Mouse (Mus musculus) forebrain, embryonic 12.5 days (tissue): ENCODE results near the gene Atp11c. TPM values are rescaled to one million over a fixed set of nuclear protein-coding genes. Genes with fewer than 3 reads are reported as not detected.

Experiments used
- ATAC-seq: fragments of 200-750 bp; cut with Nextera tagmentation; 2 replicates; pipeline ENCODE4 v1.8.0; 2017; ENCODE audit warnings: moderate TSS enrichment; ENCODE audit not compliant: low FRiP score
- H3K27ac ChIP-seq: fragments of 300-500 bp; sonication (generic); 2 replicates; pipeline ENCODE4 v1.5.1; 2016; ENCODE audit warnings: mild to moderate bottlenecking
- H3K27me3 ChIP-seq: fragments of 300-500 bp; sonication (generic); 2 replicates; pipeline ENCODE4 v1.6.1; 2016; ENCODE audit warnings: mild to moderate bottlenecking
- H3K36me3 ChIP-seq: fragments of 300-500 bp; sonication (generic); replicated peaks from 2 replicates; pipeline ENCODE4 v1.6.1; 2016; ENCODE audit warnings: mild to moderate bottlenecking
- H3K4me1 ChIP-seq: fragments of 300-500 bp; sonication (generic); 2 replicates; pipeline ENCODE4 v1.6.1; 2016
- H3K4me2 ChIP-seq: fragments of 300-500 bp; sonication (generic); 2 replicates; pipeline ENCODE4 v1.6.1; 2016; ENCODE audit warnings: mild to moderate bottlenecking, moderate library complexity
- H3K4me3 ChIP-seq: fragments of 300-500 bp; sonication (generic); replicated peaks from 2 replicates; pipeline ENCODE4 v1.5.1; 2016; ENCODE audit warnings: mild to moderate bottlenecking
- H3K9ac ChIP-seq: fragments of 300-500 bp; sonication (generic); 2 replicates; pipeline ENCODE4 v1.6.1; 2016; ENCODE audit warnings: mild to moderate bottlenecking
- H3K9me3 ChIP-seq: fragments of 300-500 bp; sonication (generic); 2 replicates; pipeline ENCODE4 v1.6.1; 2016
- WGBS: fragments of 180-500 bp; shearing (Covaris S2); methylation state at CpG from one replicate; pipeline ENCODE4 v1.1.7; 2016; 5-methylcytosine and 5-hydroxymethylcytosine counted together
- polyA plus RNA-seq: library from polyadenylated mRNA; unstranded; fragments of >200 nt; fragmentation: Nextera tagmentation; extraction: Ambion mirVana; gene quantifications from 2 replicates; pipeline ENCODE4 v1.2.1, GENCODE M21; 2016

Atp11c gene
- polyA plus RNA-seq, 1 experiment from 2014 or later = 19.2 TPM

GRCm38 (mm10) chrX:60497750-60498149 is 94.7 kb downstream of the Atp11c start:
- no peak overlapping the region for H3K9ac ChIP-seq
- no peaks in the 10 kb centered on the region for H3K27me3 ChIP-seq
- H3K36me3 ChIP-seq = no peaks in the 10 kb centered on the region
- no peaks in the 10 kb centered on the region for H3K9me3 ChIP-seq
- 34% methylated on average over 1 of the region's 1 CpGs for WGBS
- H3K27ac ChIP-seq = no peak overlapping the region
- H3K4me3 ChIP-seq = no peak overlapping the region
- ATAC-seq = peak; percentile 79; the same call in 1 of the 2 replicates
- no peak overlapping the region for H3K4me2 ChIP-seq
- H3K4me1 ChIP-seq = 0 out of 2 replicates have a peak, but pooled peaks cover 2% of the 10 kb centered on the region

GRCm38 (mm10) chrX:60495308-60495707 is 97.2 kb downstream of the Atp11c start:
- no peaks in the 10 kb centered on the region for H3K27me3 ChIP-seq
- 0 out of 2 replicates have a peak, but pooled peaks cover 2% of the 10 kb centered on the region for H3K4me1 ChIP-seq
- no peak for ATAC-seq
- H3K27ac ChIP-seq = no peak overlapping the region
- no peaks in the 10 kb centered on the region for H3K9me3 ChIP-seq
- H3K36me3 ChIP-seq = no peaks in the 10 kb centered on the region
- no peak overlapping the region for H3K4me3 ChIP-seq
- no peak overlapping the region for H3K4me2 ChIP-seq
- no peak overlapping the region for H3K9ac ChIP-seq

DNA sequence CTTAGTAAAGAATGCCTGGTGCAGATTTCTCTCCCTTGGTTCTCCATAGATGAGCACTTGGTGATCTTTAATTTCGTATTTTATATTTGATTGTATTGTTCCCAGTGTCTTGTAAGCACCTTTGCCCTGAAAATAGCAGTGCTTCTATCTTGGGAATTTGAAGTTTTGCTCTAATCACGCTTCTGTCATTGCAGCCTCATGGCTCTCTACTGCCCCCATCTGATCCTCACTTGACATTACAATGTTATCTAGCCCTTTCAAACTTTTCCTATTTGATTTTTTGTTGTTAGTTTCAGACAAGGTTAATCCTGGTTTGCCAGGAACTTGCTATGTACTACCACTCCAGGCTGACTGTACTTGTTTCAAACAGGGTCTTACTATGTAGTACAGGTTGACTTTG is 128.7 kb downstream of the Atp11c start:
- no peak overlapping the region for H3K27ac ChIP-seq
- H3K27me3 ChIP-seq = no peaks in the 10 kb centered on the region
- H3K4me3 ChIP-seq = no peak overlapping the region
- no peaks in the 10 kb centered on the region for H3K9me3 ChIP-seq
- ATAC-seq = no peak
- H3K4me1 ChIP-seq = no peaks in the 10 kb centered on the region
- 30% methylated on average over 2 of the region's 2 CpGs for WGBS
- no peak overlapping the region for H3K4me2 ChIP-seq
- no peaks in the 10 kb centered on the region for H3K36me3 ChIP-seq
- H3K9ac ChIP-seq = no peak overlapping the region

DNA sequence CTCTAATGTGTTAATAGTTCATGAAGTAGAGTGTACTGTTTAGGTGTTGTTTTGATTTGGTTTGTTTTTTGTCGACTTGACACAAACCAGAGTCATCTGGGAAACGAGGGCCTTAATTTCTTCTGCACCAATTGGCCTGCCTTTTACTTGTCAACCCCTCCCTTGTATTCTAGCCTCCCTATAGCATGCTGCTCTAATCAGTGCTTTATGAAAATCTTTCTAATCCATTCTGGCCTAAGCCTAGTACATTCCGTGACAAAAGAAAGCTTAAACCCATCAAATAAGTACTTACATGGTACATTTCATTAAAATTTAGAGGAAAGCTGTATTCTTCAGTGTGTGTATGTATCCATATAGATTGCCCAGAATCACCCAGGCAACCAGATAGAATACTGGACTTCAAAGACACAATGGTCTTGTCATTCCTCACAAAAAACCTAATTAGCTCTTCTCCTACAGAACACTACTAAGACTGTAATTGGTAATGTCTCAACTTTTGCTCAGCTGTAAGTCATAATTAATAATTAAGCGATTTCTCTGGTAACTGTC is 177.9 kb downstream of the Atp11c start:
- no peak overlapping the region for H3K27ac ChIP-seq
- H3K4me1 ChIP-seq = no peaks in the 10 kb centered on the region
- H3K36me3 ChIP-seq = no peaks in the 10 kb centered on the region
- no peak overlapping the region for H3K9ac ChIP-seq
- 36% methylated on average over 4 of the region's 4 CpGs for WGBS
- no peaks in the 10 kb centered on the region for H3K9me3 ChIP-seq
- H3K4me2 ChIP-seq = no peak overlapping the region
- ATAC-seq = peak; percentile 57; the same call in 1 of the 2 replicates
- no peaks in the 10 kb centered on the region for H3K27me3 ChIP-seq
- H3K4me3 ChIP-seq = no peak overlapping the region

DNA sequence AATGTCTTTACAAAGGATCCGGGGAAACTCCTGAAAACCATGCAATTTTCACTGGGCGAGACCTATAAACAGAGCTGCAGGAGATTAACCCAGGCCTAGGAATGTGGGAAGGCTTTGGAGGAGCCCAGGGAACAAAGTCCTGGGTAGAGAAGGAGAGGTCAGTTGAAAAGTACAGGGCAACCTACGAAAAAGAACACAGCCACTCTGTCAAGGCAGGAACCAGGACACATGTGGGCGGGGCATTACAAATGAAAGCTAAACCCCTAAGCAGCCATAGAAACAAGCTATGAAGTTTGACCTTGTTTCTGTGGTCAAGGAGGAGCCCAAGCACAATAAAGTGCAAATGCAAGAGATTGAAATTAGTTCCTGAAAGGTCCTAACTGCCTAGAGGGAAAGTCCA is 186.8 kb downstream of the Atp11c start:
- no peaks in the 10 kb centered on the region for H3K9me3 ChIP-seq
- no peak for ATAC-seq
- H3K4me2 ChIP-seq = no peak overlapping the region
- no peak overlapping the region for H3K27ac ChIP-seq
- no peak overlapping the region for H3K9ac ChIP-seq
- 46% methylated on average over 4 of the region's 4 CpGs for WGBS
- H3K4me1 ChIP-seq = peaks cover 15% of the 10 kb centered on the region
- H3K27me3 ChIP-seq = no peaks in the 10 kb centered on the region
- no peaks in the 10 kb centered on the region for H3K36me3 ChIP-seq
- no peak overlapping the region for H3K4me3 ChIP-seq

GRCm38 (mm10) chrX:60404668-60405044 is 187.8 kb downstream of the Atp11c start:
- Histone ChIP-seq H3K27ac (peak overlapping the region; percentile 93), H3K36me3 (no peaks in the 10 kb centered on the region), H3K4me1 (peaks cover 15% of the 10 kb centered on the region), H3K4me3 (peak overlapping the region; percentile 69), H3K27me3 (no peaks in the 10 kb centered on the region), H3K9ac (peak overlapping the region; percentile 85), H3K9me3 (no peaks in the 10 kb centered on the region), H3K4me2 (peak overlapping the region; percentile 35)
- peak; percentile 95 for ATAC-seq
- 14% methylated on average over 17 of the region's 17 CpGs for WGBS

DNA sequence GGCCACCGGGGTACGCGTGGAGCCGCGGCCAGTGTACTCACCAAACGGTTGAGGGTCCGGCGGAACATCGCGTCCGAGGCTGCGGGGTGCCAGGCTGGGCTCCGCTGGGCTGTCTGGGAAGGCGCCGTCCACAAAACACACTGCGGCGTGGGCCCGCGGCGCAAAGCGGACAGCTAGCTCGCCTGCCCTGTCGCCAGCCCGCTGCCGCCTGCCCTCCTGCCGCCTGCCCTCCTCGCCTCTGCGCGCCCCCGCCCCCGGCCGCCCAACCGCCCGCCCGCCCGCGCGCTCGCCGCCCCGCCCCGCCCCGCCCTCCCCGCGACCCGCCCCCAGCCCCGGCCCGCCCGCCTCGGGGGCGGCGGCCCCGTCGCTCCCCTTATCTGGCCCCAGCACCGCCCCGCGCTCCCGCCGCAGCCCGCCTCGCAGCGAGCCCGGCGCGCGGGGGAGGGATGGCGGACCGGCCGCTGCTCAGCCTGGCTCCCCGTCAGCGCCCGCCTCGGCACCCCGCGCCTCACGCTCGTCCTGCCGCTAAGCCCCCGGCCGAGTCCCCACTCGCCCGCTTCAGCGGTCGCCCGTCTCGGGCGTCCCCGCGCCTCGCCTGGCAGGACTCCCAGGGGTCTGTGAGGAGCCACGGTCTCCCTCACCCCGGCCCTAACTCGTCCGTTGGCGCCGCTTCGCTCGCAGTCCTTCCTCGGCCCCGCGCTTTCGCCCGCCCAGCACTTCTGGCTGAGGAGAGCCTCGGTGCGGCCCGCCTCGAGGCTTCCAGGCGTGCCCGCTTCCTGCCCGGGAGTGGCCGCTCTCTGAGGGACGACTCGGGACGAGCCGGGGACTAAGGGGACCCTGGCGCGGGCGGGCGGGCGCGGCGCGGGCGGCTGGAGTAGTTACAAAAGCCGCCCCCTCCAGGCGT is 188.5 kb downstream of the Atp11c start:
- Histone ChIP-seq H3K9me3 (no peaks in the 10 kb centered on the region), H3K4me3 (peak overlapping the region; percentile 69), H3K4me2 (peak overlapping the region; percentile 64), H3K27me3 (no peaks in the 10 kb centered on the region), H3K27ac (peak overlapping the region; percentile 93), H3K36me3 (no peaks in the 10 kb centered on the region), H3K9ac (peak overlapping the region; percentile 85), H3K4me1 (peaks cover 15% of the 10 kb centered on the region)
- ATAC-seq = peak; percentile 82
- 17% methylated on average over 53 of the region's 126 CpGs for WGBS

DNA sequence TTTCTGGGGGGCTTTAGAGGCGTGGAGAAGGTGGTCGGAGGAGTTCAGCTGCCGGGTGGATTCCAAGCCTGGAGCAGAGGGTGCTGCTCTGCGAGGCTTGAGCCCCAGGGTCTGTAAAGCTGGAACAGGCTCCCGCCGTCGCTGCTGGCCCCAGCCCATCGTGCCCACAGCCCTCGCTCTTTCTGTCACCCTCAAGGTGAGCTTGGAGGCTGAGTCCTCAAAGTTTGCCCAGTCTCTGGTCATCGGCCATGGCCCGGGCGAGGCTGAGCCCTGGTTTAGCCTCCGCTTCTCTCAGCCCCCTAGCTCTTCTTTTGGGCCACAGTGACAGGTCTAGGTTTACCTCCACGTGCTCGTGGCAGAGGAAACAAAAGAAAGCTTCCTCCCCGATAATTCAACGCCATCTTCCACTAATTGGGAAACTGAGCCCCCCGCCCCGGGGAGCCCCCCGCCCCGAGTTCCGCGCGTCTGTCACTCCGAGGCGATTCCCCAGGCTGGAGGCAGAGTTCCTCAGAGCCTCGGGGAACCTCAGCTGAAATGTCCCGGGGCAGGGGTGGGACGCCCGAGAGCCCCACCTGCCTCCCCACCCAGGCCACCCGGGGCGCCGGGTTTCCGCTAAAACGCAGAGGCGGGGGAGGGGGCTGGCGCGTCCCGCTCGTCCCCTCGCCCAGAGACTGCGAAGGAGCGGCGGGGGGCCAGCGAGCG is 189.3 kb downstream of the Atp11c start:
- Histone ChIP-seq H3K36me3 (no peaks in the 10 kb centered on the region), H3K9me3 (no peaks in the 10 kb centered on the region), H3K4me2 (peak overlapping the region; percentile 64), H3K4me3 (peak overlapping the region; percentile 69), H3K27me3 (no peaks in the 10 kb centered on the region), H3K27ac (0 out of 2 replicates have a peak overlapping the region, but pooled peaks have one; percentile 59), H3K4me1 (peaks cover 15% of the 10 kb centered on the region), H3K9ac (peak overlapping the region; percentile 71)
- WGBS = 25% methylated on average over 36 of the region's 46 CpGs
- ATAC-seq = peak; percentile 13

DNA sequence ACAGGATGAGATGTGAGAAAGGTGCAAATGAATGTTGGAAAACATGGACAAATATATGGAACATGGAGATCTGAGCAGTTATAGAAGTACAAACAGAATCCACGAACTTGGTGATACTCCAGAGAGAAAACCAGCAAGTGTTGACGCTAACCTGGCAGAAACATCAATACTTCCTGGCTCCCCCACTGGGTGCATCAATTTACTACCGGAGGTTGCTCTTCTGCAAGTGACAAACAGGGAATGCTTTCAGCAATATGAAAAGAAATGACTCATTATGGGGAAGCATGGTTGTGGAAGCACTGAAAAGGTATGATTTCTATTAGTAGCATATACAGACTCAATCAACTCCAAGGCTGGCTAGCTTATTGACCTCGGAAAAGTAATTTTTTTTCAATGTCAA is 198.2 kb downstream of the Atp11c start:
- 73% methylated on average over 4 of the region's 4 CpGs for WGBS
- no peak for ATAC-seq

DNA sequence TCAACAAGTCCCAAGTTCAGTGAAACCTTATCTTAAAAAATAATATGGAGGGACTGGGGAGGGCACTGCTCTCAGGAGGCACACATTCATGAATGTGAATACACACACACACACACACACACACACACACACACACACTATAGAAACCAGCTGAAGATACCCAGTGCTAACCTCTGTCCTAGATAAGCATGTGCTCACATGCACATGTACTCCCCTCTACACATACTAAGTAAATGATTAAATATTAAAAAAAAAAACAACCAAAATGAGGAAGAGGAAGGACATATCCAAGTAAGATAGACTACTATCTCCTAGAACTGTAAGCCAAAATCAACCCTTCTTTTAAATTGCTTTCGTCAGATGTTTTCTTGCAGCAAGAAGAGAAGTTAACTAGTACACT is 205.6 kb downstream of the Atp11c start:
- ATAC-seq = no peak
- Histone ChIP-seq H3K27ac (no peak overlapping the region), H3K36me3 (no peaks in the 10 kb centered on the region), H3K4me1 (no peaks in the 10 kb centered on the region), H3K9ac (no peak overlapping the region), H3K9me3 (no peaks in the 10 kb centered on the region), H3K4me3 (no peak overlapping the region), H3K27me3 (no peaks in the 10 kb centered on the region), H3K4me2 (no peak overlapping the region)
- WGBS = 91% methylated on average over 1 of the region's 1 CpGs

More for the DNA sequence above, 198.2 kb downstream of the Atp11c start:
- Histone ChIP-seq H3K27ac (no peak overlapping the region), H3K4me2 (no peak overlapping the region), H3K4me1 (no peaks in the 10 kb centered on the region), H3K4me3 (no peak overlapping the region), H3K9ac (no peak overlapping the region), H3K9me3 (no peaks in the 10 kb centered on the region), H3K27me3 (no peaks in the 10 kb centered on the region), H3K36me3 (no peaks in the 10 kb centered on the region)

- H3K4me2 ChIP-seq = no peak overlapping the region
- no peak overlapping the region for H3K27ac ChIP-seq
- H3K4me3 ChIP-seq = no peak overlapping the region
- WGBS = 91% methylated on average over 2 of the region's 2 CpGs
- H3K4me1 ChIP-seq = no peaks in the 10 kb centered on the region
- H3K36me3 ChIP-seq = no peaks in the 10 kb centered on the region
- H3K9ac ChIP-seq = no peak overlapping the region
- H3K27me3 ChIP-seq = no peaks in the 10 kb centered on the region
- ATAC-seq = no peak
- H3K9me3 ChIP-seq = no peaks in the 10 kb centered on the region
These were observed 210.8 kb downstream of the Atp11c start for GRCm38 (mm10) chrX:60381711-60382110.

DNA sequence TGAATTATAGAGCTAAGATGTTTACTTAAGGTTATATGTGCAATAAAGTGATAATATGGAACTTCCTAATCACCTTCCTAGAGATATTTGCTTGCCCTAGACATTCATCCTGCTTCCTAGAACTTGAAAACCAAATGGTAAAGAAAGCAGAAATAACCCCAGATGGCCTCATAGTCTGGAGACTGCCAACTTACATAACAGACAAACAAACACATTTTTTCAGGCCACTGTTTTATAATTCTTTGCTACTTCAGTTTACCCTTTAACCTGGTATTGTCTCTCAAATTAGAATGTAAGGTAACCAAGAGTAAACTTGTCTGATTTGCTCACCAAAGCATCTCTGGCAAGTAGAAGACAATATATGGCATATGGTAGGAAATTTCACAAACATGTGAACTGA is 212.1 kb downstream of the Atp11c start:
- Histone ChIP-seq H3K9ac (no peak overlapping the region), H3K4me2 (no peak overlapping the region), H3K27me3 (no peaks in the 10 kb centered on the region), H3K4me1 (no peaks in the 10 kb centered on the region), H3K9me3 (no peaks in the 10 kb centered on the region), H3K36me3 (no peaks in the 10 kb centered on the region), H3K27ac (no peak overlapping the region), H3K4me3 (no peak overlapping the region)
- ATAC-seq = no peak
